Mouse (Mus musculus) forebrain, embryonic 12.5 days (tissue): ENCODE measurements around the gene Snap25. TPM values are rescaled to one million over a fixed set of nuclear protein-coding genes. Genes with fewer than 3 reads are reported as not detected.

Source experiments
- ATAC-seq: fragments of 200-750 bp; cut with Nextera tagmentation; 2 replicates; pipeline ENCODE4 v1.8.0; 2017; ENCODE audit warnings: moderate TSS enrichment; ENCODE audit not compliant: low FRiP score
- H3K27ac ChIP-seq: fragments of 300-500 bp; sonication (generic); 2 replicates; pipeline ENCODE4 v1.5.1; 2016; ENCODE audit warnings: mild to moderate bottlenecking
- H3K27me3 ChIP-seq: fragments of 300-500 bp; sonication (generic); 2 replicates; pipeline ENCODE4 v1.6.1; 2016; ENCODE audit warnings: mild to moderate bottlenecking
- H3K36me3 ChIP-seq: fragments of 300-500 bp; sonication (generic); replicated peaks from 2 replicates; pipeline ENCODE4 v1.6.1; 2016; ENCODE audit warnings: mild to moderate bottlenecking
- H3K4me1 ChIP-seq: fragments of 300-500 bp; sonication (generic); 2 replicates; pipeline ENCODE4 v1.6.1; 2016
- H3K4me2 ChIP-seq: fragments of 300-500 bp; sonication (generic); 2 replicates; pipeline ENCODE4 v1.6.1; 2016; ENCODE audit warnings: mild to moderate bottlenecking, moderate library complexity
- H3K4me3 ChIP-seq: fragments of 300-500 bp; sonication (generic); replicated peaks from 2 replicates; pipeline ENCODE4 v1.5.1; 2016; ENCODE audit warnings: mild to moderate bottlenecking
- H3K9ac ChIP-seq: fragments of 300-500 bp; sonication (generic); 2 replicates; pipeline ENCODE4 v1.6.1; 2016; ENCODE audit warnings: mild to moderate bottlenecking
- H3K9me3 ChIP-seq: fragments of 300-500 bp; sonication (generic); 2 replicates; pipeline ENCODE4 v1.6.1; 2016
- WGBS: fragments of 180-500 bp; shearing (Covaris S2); methylation state at CpG from one replicate; pipeline ENCODE4 v1.1.7; 2016; 5-methylcytosine and 5-hydroxymethylcytosine counted together
- polyA plus RNA-seq: library from polyadenylated mRNA; unstranded; fragments of >200 nt; fragmentation: Nextera tagmentation; extraction: Ambion mirVana; gene quantifications from 2 replicates; pipeline ENCODE4 v1.2.1, GENCODE M21; 2016

The Snap25 gene
- polyA plus RNA-seq, result 32.0 and 37.7 TPM in 2 replicates

DNA sequence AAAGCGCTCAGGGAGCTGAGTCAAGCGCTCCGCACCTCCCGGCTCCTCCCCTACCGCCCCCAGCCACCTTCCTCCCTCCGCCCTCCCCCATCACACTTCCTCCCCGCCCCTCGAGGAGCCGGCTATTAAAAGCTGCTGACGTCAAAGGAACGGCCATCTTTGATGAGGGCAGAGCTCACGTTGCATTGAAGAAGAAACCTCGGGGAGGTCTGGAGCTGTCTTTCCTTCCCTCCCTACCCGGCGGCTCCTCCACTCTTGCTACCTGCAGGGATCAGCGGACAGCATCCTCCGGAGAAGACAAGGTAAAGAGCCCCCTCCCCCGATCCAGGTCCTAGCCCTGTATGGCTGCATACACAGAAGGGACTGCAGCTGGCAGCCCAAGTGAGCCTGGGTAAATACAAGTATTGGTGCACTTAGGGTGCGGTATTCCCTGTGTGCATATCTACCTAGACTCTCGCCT lies at the start of gene Snap25:
Snap25 (plus strand) TSS at position 155 of the 460 bp plus-strand sequence.
- H3K36me3 ChIP-seq, result no peaks in the 10 kb centered on the region
- H3K27me3 ChIP-seq, result no peaks in the 10 kb centered on the region
- H3K9me3 ChIP-seq, result no peaks in the 10 kb centered on the region
- ATAC-seq, result peak; percentile 85
- peak within 1 kb of the TSS; percentile 67 for H3K4me2 ChIP-seq
- peaks cover 12% of the 10 kb centered on the region for H3K4me1 ChIP-seq
- H3K27ac ChIP-seq, result peak within 1 kb of the TSS; percentile 82
- WGBS, result 1% methylated on average over 20 of the region's 20 CpGs
- peak within 1 kb of the TSS; percentile 63 for H3K9ac ChIP-seq
- peak within 1 kb of the TSS; percentile 69 for H3K4me3 ChIP-seq

DNA sequence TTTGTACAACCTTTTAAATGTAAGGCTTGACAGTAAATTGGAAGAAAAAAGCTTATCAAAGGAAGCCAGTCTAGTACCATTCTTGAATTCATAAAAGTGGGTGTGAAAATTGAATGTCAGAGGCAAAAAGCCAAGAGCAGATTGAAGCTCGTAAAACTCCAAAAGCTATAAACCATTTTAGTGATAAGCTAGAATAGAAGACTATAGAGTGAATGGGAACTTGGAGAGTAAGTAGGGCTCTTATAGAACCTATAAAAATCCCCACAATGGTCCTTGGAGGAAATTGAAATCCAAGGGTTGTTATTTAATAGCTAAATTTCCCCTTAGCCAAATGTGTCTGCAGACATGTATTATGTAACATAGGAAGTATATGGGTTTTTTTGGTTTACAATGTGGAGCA lies 46.3 kb upstream of the Snap25 start:
- no peaks in the 10 kb centered on the region for H3K9me3 ChIP-seq
- H3K4me2 ChIP-seq, result no peak overlapping the region
- whole genome bisulfite sequencing, result 86% methylated on average over 1 of the region's 1 CpGs
- H3K4me3 ChIP-seq, result no peak overlapping the region
- ATAC-seq, result no peak
- H3K27ac ChIP-seq, result no peak overlapping the region
- no peak overlapping the region for H3K9ac ChIP-seq
- no peaks in the 10 kb centered on the region for H3K27me3 ChIP-seq
- H3K4me1 ChIP-seq, result peaks cover 7% of the 10 kb centered on the region; the same call in 1 of the 2 replicates
- no peaks in the 10 kb centered on the region for H3K36me3 ChIP-seq

DNA sequence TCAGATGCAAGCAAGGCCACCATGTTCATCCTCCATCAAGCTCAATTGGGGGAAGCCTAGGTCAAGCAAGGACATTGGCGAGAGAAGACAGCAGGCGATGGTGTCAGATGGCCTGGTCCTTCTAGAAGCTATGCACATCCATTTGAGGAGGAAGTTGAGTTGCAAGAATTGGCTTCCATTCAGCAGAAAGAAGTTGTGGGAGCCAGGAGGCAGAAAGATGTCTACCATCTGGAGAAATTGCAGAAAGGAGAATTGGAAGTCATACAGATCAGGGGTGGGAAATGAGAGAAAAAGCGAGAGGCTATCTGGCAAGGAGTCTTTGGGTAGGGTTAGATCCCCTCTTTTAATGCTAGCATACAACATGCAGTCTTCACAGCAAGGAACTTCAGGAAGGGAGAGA lies 44.1 kb upstream of the Snap25 start:
- no peaks in the 10 kb centered on the region for H3K9me3 ChIP-seq
- ATAC-seq, result no peak
- H3K9ac ChIP-seq, result no peak overlapping the region
- H3K27ac ChIP-seq, result no peak overlapping the region
- 98% methylated on average over 3 of the region's 3 CpGs for WGBS
- H3K4me1 ChIP-seq, result peaks cover 7% of the 10 kb centered on the region; the same call in 1 of the 2 replicates
- no peaks in the 10 kb centered on the region for H3K27me3 ChIP-seq
- no peaks in the 10 kb centered on the region for H3K36me3 ChIP-seq
- H3K4me2 ChIP-seq, result no peak overlapping the region
- no peak overlapping the region for H3K4me3 ChIP-seq

DNA sequence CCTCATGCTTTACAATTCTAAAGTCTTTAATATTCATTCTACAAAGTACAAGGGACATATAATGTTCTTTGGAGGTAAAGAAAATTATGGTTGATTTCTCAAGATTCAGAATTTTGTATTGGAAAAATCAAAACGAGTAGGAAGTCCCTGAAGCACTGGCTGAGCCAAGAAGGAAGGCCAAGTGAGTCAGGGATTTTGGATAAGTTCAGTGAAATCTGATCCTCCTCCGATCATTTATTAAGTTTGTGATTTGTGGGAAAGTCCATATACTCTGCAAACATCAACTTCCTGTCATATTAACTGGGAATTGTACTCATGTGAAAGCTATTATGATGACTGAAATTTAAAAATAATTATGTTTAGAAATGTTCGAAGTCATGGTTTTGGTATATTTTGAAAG lies 43.6 kb upstream of the Snap25 start:
- WGBS, result 83% methylated on average over 3 of the region's 3 CpGs
- Histone ChIP-seq H3K36me3 (no peaks in the 10 kb centered on the region), H3K4me3 (no peak overlapping the region), H3K9me3 (no peaks in the 10 kb centered on the region), H3K4me2 (no peak overlapping the region), H3K9ac (no peak overlapping the region), H3K27ac (no peak overlapping the region), H3K4me1 (peaks cover 7% of the 10 kb centered on the region; the same call in 1 of the 2 replicates), H3K27me3 (no peaks in the 10 kb centered on the region)
- ATAC-seq, result no peak

DNA sequence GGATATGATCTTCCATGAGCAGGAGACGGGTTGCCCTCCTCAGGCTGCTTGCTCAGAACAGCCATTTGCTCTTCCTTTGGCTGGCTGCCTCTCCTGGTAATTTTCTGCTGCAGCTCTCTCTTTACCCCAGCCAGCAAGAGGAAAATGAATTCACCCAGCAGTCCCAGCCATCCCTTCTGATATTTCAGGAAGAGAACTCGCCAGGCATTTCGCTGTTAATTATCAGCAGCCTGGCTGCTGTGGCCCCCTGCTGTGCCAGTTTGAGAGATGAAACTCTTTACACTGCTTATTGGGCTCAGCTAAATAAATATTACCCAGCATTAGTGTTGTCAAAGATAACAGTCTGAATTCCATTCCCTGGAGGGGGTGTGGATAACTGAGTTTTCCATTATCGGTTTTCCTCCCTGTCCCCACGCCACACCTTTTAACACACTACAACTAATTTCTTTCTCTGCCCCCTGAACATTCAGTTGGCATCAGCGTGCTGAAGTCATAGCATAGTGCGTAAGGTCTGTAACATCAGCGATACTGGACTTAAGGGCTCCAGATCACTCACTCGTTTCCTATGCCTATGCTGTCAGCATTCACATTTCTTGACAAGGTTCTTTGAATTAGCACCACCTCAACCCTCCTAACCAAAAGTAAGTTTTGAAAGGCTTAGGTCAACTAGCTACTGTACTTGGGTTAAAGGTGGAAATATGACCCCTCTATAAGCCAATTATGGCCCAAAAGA lies 42.5 kb upstream of the Snap25 start:
- Histone ChIP-seq H3K27ac (0 out of 2 replicates have a peak overlapping the region, but pooled peaks have one; percentile 25), H3K4me2 (no peak overlapping the region)
- peak; percentile 44 for ATAC-seq

DNA sequence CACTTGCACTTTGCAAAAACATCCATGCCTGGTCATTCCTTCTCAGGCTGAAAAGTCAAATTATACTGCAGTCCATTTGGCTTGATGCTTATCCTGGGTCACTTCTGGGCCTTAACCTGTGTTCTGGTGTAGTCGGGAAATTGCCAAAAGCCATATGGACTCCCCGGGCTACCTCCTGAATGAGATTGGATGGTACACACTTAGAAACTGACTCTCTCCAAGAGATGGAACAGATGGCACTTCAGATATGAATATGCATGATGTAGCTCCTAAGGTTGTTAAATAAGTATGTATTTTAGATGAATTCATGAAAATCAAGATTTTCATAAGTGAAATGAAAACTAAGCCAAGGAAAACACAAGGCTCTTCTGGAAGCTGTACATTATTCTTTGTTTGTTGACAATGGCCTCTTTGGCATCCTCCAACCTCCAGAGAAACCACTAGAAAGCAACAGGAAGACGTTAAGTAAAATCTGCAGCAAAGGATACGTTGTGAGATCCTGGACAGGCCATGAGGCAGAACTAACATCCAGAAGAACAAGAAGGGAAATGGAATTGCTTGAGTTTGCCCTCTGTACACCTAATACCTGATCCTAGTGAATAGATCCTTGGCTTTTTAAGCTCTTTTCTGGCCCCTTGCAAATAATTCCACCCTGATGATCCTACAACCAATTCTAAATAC lies 39.0 kb upstream of the Snap25 start:
- no peak for ATAC-seq
- Histone ChIP-seq H3K9me3 (no peaks in the 10 kb centered on the region), H3K27ac (no peak overlapping the region), H3K36me3 (no peaks in the 10 kb centered on the region), H3K4me2 (no peak overlapping the region), H3K4me3 (no peak overlapping the region), H3K27me3 (no peaks in the 10 kb centered on the region), H3K4me1 (peaks cover 23% of the 10 kb centered on the region), H3K9ac (no peak overlapping the region)
- 76% methylated on average over 4 of the region's 4 CpGs for WGBS

More for the DNA sequence above, 42.5 kb upstream of the Snap25 start:
- WGBS, result 42% methylated on average over 9 of the region's 9 CpGs
- H3K9me3 ChIP-seq, result no peaks in the 10 kb centered on the region
- peaks cover 7% of the 10 kb centered on the region; the same call in 1 of the 2 replicates for H3K4me1 ChIP-seq
- no peak overlapping the region for H3K4me3 ChIP-seq
- H3K27me3 ChIP-seq, result no peaks in the 10 kb centered on the region
- H3K9ac ChIP-seq, result no peak overlapping the region
- no peaks in the 10 kb centered on the region for H3K36me3 ChIP-seq

GRCm38 (mm10) chr2:136676196-136676595 lies 37.1 kb upstream of the Snap25 start:
- Histone ChIP-seq H3K36me3 (no peaks in the 10 kb centered on the region), H3K9ac (no peak overlapping the region), H3K9me3 (no peaks in the 10 kb centered on the region), H3K4me3 (no peak overlapping the region), H3K27me3 (no peaks in the 10 kb centered on the region), H3K4me1 (peaks cover 25% of the 10 kb centered on the region), H3K4me2 (no peak overlapping the region), H3K27ac (no peak overlapping the region)
- WGBS, result 74% methylated on average over 2 of the region's 2 CpGs
- ATAC-seq, result no peak

DNA sequence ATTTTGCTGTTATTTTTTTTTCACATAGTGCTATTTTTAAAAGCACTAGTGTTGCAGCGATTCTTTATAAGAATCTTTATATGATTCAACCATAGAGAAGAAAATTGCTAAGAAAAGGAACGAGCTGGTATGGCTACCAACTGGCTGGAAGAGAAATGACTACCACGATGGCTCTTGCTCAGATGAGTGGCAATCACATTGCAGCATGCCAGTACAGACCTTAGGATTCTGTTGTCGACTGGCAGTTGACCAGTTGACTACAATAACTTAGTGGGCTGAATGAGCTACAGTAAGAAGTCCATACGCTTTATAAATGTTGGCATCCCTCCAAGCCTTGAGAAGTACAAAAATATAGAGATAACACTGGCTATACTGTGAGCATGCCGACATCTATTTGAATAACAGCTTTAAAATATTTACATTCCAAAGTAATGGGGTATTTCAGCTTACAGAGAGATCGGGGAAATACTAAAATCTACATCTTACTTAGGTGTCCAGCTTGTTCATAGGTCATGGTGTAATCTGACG lies 36.3 kb upstream of the Snap25 start:
- Histone ChIP-seq H3K27me3 (no peaks in the 10 kb centered on the region), H3K36me3 (no peaks in the 10 kb centered on the region), H3K4me2 (no peak overlapping the region), H3K4me3 (no peak overlapping the region), H3K9me3 (no peaks in the 10 kb centered on the region), H3K9ac (no peak overlapping the region), H3K27ac (no peak overlapping the region), H3K4me1 (peaks cover 25% of the 10 kb centered on the region)
- 77% methylated on average over 8 of the region's 8 CpGs for WGBS
- no peak for ATAC-seq

GRCm38 (mm10) chr2:136678321-136679161 lies 34.7 kb upstream of the Snap25 start:
- 2% methylated on average over 43 of the region's 44 CpGs for WGBS
- peak overlapping the region; percentile 72 for H3K9ac ChIP-seq
- peak overlapping the region; percentile 93 for H3K4me2 ChIP-seq
- peak; percentile 82 for ATAC-seq
- H3K27ac ChIP-seq, result peak overlapping the region; percentile 65
- peak overlapping the region; percentile 53 for H3K4me3 ChIP-seq
- H3K36me3 ChIP-seq, result no peaks in the 10 kb centered on the region
- H3K4me1 ChIP-seq, result peaks cover 25% of the 10 kb centered on the region
- H3K27me3 ChIP-seq, result no peaks in the 10 kb centered on the region; the same call in 1 of the 2 replicates
- no peaks in the 10 kb centered on the region for H3K9me3 ChIP-seq

- H3K9me3 ChIP-seq, result no peaks in the 10 kb centered on the region
- no peaks in the 10 kb centered on the region for H3K36me3 ChIP-seq
- H3K27ac ChIP-seq, result peak overlapping the region; percentile 65
- peak; percentile 89 for ATAC-seq
- H3K4me2 ChIP-seq, result peak overlapping the region; percentile 93
- WGBS, result 2% methylated on average over 24 of the region's 24 CpGs
- peak overlapping the region; percentile 72 for H3K9ac ChIP-seq
- H3K27me3 ChIP-seq, result no peaks in the 10 kb centered on the region; the same call in 1 of the 2 replicates
- H3K4me3 ChIP-seq, result peak overlapping the region; percentile 53
- H3K4me1 ChIP-seq, result peaks cover 25% of the 10 kb centered on the region
Measured at GRCm38 (mm10) chr2:136679280-136680221, 33.7 kb upstream of the Snap25 start.
